Mouse (Mus musculus) left cerebral cortex, adult 2 months (tissue): ENCODE results near the gene Osbpl5. TPM values are rescaled to one million over a fixed set of nuclear protein-coding genes. Genes with fewer than 3 reads are reported as not detected.
A peak's percentile ranks its signal among the peaks of the same experiment; 100 is the strongest.

Experiments used
- DNase-seq, 2 experiments: peaks; one replicate each; pipeline ENCODE4 v3.0.0; 2021 to 2022; ENCODE audit warnings: low spot score in 2 of 2, mixed read lengths in 1 of 2; ENCODE audit errors: extremely low spot score in 1 of 2
- H3K27ac ChIP-seq: fragments of 200-600 bp; 2 replicates; pipeline ENCODE4 v1.8.1; 2022
- H3K4me3 ChIP-seq: fragments of 200-600 bp; 2 replicates; pipeline ENCODE4 v1.8.1; 2022
- CTCF ChIP-seq: fragments of 200-600 bp; IDR thresholded peaks from 2 replicates; pipeline ENCODE4 v1.8.1; 2022; ENCODE audit warnings: antibody characterized with exemption, mild to moderate bottlenecking, moderate library complexity
- intact Hi-C: fragments of 180-260 bp; cut with DNase I; formaldehyde crosslinking; loops from one replicate; pipeline ENCODE4 v1.15.1; 2025
- total RNA-seq, 2 experiments: library from RNA; stranded (reverse); gene quantifications; 2 replicates each; pipeline ENCODE4 v1.2.3; 2021

Gene Osbpl5
- total RNA-seq, 2 experiments from 2014 or later = 37.6 to 40.9 TPM

DNA sequence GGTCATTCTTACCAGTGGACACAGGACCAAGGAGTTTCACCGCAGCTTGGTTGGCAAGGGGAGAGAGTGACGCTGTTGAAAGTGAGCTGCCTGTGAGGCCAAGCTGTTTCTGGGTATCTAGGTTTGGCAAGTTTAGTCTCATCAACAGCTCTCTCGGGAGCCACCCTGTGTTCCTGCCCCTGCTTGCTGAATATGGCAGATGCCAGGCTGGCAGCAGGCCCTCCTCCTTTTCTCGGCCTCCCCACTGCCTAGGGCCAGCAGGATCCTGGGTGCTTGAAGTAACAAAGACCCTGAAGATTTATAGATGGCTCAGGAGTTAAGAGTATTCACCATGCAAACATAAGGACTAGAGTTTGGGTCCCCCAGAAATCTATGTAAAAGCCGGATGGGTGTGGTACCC lies 34.1 kb downstream of the Osbpl5 start:
- peak in 1 of 2 experiments; percentile 23 for DNase-seq
- intact Hi-C loops = no loop called here
- H3K4me3 ChIP-seq = no peak overlapping the region
- TF ChIP-seq CTCF = no peak
- no peak overlapping the region for H3K27ac ChIP-seq

DNA sequence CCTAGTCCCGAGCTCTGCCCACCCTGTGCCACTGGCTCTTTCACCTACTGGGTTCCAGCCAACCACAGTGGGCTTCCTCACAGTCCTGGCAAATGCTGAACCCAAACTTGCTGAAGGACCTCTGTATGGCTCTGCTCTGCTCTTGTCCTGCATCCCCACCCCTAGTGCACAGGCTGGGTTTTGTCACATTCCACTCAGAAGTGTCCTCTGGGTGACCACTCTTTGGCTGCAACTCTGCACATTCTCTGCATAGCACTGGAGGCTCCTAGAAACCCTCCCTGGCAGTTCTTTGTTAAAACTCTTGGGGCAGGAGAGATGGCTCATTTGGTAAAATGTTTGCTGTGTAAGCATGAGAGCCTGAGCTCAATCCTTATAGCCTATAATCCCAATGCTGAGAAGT lies 39.0 kb downstream of the Osbpl5 start:
- intact Hi-C loops = no loop called here
- Histone ChIP-seq H3K4me3 (no peak overlapping the region), H3K27ac (no peak overlapping the region)
- no peak for DNase-seq
- TF ChIP-seq CTCF = no peak

DNA sequence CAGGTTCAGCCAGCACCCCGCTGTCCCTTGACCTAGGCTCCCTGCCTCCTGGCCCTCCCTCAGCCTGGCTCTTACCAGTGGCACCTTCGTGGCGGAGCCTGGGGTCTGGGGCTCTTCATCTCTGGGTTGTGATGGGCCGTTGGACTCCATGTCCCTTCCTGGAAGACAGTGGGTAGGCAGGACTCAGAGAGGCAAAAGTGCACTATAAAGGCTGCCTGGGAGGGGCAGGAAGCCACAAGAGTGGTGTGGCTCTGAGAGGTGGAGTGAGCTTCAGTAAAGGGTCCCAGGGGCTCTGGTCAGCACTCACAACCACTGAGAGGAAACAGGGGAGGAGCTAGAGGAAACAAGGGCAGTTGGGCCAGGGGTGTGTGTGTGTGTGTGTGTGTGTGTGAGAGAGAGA lies 43.4 kb downstream of the Osbpl5 start:
- intact Hi-C loops = no loop called here
- no peak for TF ChIP-seq CTCF
- DNase-seq = no peak
- H3K4me3 ChIP-seq = no peak overlapping the region
- H3K27ac ChIP-seq = no peak overlapping the region

DNA sequence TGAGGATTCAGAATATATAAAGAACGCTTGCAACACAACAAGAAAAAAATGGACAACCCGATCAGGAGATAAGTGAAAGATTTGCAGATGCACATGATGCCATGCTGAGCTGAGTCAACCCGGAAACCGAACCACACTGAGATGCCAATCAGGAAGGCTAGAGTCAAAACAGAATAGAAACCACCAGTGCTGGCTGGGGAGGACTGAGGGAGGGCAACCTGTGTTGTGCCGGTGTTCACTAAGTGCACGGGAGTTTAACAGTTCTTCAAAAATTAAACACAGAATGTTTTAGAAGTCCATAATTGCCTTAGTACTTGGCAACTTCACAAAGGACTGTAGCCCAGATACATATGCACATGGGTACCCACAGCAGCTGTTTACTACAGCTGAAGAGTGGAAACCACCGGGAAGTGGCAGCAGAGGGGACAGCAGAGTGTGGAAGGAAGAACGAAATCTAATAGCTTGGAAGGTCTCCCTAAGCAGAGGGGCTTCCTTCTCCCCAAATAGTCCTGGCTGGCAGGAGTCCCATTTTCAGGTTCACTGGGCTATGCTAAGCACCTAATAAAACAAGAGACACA lies 43.9 kb downstream of the Osbpl5 start:
- no peak for TF ChIP-seq CTCF
- Histone ChIP-seq H3K27ac (no peak overlapping the region), H3K4me3 (no peak overlapping the region)
- intact Hi-C loops = no loop called here
- DNase-seq = no peak

DNA sequence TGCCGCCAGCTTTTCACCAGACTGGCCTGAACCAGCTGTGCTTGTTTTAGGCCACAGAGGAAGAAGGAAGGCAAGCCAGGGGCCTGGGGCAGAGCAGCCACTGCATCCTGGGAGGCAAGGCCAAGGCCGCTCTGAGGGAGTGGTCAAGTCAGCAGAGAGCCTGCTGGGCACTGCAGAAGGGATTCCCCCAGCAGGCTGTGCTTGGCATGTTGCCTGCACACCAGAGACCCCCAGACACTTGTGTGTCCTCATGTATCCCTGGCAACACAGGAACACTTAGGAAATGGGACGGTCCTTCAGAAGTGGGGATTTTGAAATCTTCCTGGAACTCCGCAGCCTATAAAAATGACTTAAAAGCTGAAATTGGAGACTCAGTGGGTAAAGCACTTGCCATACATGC lies 44.8 kb downstream of the Osbpl5 start:
- no peak overlapping the region for H3K4me3 ChIP-seq
- TF ChIP-seq CTCF = no peak
- intact Hi-C loops = no loop called here
- no peak overlapping the region for H3K27ac ChIP-seq
- no peak for DNase-seq

DNA sequence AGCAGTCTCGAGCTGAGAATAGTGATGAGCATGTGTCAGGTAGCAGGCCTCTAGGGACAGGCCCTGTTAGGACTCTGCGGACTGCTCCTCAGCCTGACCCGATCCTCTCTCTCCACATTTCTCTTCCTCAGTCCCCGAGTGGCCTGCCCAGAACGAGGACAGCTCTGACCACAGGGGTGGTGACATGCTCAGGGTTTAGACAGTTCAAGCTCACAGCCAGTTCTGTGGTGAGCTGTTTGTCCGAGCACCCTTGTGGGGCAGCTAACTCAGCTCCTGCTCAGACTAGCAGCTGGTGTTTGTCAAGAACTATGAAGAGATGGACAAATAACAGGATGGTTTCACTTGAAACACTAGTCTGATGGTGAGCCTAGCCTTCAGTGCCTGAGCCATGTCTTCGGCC lies 45.4 kb downstream of the Osbpl5 start:
- intact Hi-C loops = no loop called here
- Histone ChIP-seq H3K4me3 (no peak overlapping the region), H3K27ac (no peak overlapping the region)
- DNase-seq = no peak
- no peak for TF ChIP-seq CTCF

DNA sequence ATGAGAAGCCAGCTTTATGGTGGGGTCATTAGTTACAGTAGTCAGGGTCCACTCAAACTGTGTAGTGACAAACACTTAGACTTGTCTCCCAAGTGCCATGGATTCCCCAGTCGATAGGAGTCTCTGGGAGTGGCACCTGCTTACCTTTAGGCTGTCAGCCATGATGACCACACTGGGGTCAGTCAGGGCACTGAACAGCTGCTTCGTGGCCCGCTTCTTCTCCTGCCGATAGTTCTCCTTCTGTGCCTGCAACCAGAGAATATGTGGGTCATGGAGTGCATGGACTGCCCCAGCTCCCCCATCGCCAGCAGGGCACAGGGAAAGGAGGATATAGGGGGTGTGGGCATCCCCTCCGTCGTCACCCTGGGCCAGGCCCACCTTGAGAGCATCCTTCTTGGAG lies 47.4 kb downstream of the Osbpl5 start:
- H3K27ac ChIP-seq = no peak overlapping the region
- no peak for DNase-seq
- no peak for TF ChIP-seq CTCF
- H3K4me3 ChIP-seq = no peak overlapping the region
- intact Hi-C loops = no loop called here

DNA sequence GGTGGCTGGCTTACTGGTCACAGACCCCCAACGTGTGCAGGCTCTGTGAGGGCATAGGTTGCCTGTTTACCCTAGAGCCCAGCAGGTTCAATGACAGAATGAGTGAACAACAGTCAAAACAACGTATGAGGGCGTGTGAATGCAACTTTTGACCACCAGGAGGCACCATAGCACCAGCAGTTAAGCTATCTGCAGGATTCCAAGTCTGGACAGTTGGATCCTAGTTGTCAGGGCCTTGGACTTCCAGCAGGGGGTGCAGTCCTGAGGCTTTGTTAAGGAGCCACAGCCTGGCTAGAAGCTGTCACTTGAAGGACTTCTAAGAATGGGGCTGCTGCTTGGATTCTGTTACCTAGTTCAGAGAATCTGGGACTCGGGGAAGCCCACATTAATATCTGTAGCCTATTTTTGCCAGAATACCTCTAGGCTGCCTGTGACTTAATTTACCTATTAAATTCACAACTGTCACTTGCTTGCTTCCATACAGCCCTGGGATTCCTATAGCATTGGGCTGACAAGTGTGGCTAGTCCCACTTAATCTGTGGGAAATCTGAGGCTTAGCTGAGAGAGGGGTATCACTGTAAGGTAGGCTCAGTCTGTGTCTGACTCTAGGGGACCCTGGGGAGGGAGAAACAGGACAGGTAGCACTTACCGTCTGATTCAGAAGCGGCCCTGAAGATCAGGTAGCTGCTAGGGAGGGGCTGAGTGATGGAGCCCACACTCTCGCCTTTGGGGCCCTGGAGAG lies 49.9 kb downstream of the Osbpl5 start:
- H3K27ac ChIP-seq = no peak overlapping the region
- TF ChIP-seq CTCF = peak; percentile 100
- intact Hi-C loops = loop anchor here (1.0 kb wide), 2 partner anchors 41 to 57 kb away; no protein-coding TSS in a partner anchor
- DNase-seq = peak; percentile 87 to 88
- no peak overlapping the region for H3K4me3 ChIP-seq

DNA sequence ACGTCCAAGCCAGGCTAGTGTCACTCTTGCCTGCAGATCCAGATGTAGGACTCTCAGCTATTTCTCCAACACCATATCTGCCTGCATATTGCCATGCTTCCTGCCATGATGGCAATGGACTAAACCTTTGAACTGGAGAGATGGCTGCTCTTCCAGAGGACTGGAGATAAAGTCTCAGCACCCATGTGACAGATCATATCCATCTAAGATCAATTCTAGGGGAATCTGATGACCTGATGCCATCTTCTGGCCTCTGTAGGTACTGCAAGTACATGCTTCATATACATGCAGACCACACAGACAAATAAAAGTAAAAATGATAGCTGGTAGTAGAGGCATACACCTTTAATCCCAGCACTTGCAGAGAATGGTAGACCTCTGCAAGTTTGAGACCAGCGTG lies 60.6 kb downstream of the Osbpl5 start:
- H3K4me3 ChIP-seq = no peak overlapping the region
- intact Hi-C loops = loop anchor here (2.0 kb wide), 1 partner anchor 111 kb away; no protein-coding TSS in a partner anchor
- DNase-seq = no peak
- H3K27ac ChIP-seq = no peak overlapping the region
- TF ChIP-seq CTCF = peak; percentile 63

DNA sequence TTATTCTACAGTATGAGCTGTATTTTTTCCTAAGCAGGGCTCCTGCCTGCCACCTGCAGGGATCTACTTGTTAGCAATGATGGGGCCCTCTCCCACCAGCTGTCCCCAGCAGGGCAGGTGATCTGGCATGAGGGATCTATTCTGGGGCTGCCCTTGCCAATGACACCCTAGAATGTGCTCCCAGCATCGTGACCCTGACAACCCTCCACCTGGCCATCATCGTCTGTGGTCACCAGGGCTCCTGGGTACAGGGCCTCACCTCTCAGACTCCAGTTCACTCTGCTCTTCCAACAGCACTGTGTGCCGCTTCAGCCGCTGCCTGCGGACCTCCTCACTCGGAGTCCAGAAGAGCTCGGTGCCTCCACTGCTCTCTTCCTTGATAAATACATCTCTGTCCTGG lies 62.2 kb downstream of the Osbpl5 start:
- no peak overlapping the region for H3K27ac ChIP-seq
- no peak for DNase-seq
- intact Hi-C loops = no loop called here
- no peak for TF ChIP-seq CTCF
- H3K4me3 ChIP-seq = no peak overlapping the region

DNA sequence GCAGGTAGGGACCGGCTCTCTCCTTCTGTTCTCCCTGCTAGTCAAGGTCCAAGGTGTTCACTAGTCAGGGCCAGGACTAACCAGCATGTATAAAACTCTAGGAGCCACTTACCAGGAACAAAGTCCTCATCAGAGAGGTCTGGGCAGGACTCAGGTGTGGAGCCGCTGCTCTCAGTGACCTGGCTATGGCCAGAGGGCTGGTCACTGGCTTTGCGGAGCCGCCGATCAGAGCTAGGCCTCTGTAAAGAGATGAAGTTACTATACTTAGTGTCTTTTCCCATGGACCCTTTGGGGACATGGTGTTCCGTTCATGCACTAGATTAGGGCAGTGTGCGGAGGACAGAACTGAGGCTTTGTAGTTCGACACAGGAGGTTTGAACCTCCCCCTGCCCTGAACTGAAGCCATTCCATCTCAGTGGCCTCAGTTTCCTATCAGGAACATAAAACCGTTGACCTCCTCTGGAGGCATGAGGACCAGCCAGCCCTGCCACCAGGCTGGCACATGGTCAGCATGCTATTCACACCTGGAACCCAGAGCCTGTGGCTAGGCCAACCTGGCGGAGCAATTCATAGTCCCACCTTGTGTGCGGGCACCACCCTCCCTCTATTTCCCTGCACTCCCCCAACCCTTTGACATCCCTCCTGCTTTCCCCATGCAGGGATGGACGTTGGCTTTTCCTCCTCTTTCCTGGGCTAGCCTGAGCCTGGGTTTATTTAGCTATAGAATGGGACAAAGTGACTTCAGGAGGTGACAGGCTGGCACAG lies 63.9 kb downstream of the Osbpl5 start:
- TF ChIP-seq CTCF = no peak
- H3K4me3 ChIP-seq = no peak overlapping the region
- H3K27ac ChIP-seq = no peak overlapping the region
- DNase-seq = peak in 1 of 2 experiments; percentile 8
- intact Hi-C loops = no loop called here

DNA sequence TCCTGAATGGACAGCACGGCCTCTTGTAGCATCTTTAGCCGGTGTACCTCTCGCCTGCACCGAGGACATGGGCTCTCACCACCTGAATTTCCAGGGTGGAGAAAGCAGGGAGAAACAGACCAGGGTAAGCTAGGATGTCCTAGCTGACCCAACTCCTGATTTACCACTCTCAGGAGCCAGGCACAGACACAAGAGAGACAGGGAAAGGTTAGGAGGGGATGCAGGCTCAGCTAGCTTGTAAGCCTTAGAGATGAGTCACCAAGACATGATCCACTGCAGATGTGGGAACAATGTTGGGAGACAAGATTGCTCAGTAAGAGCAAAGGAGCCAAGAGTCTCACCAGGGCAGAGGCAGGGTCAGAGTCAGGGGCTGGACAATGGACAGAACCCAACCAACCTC lies 64.9 kb downstream of the Osbpl5 start:
- no peak for TF ChIP-seq CTCF
- intact Hi-C loops = no loop called here
- Histone ChIP-seq H3K4me3 (no peak overlapping the region), H3K27ac (no peak overlapping the region)
- no peak for DNase-seq
